Mouse (Mus musculus) MEL (cell line): ENCODE results near the gene 1700018F24Rik. TPM values are rescaled to one million over a fixed set of nuclear protein-coding genes. Genes with fewer than 3 reads are reported as not detected.

Experiments used
- polyA plus RNA-seq, 2 experiments: library from polyadenylated mRNA; stranded (reverse) in 1 of 2; unstranded in 1 of 2; fragments of >175 nt in 1 of 2; fragments of >200 nt in 1 of 2; gene quantifications; 2 replicates each; pipeline versions ENCODE4 v1.2.1 to v1.2.4; 2012; ENCODE audit warnings: low replicate concordance in 2 of 2, low read depth in 1 of 2; ENCODE audit not compliant: insufficient read length in 2 of 2, insufficient read depth in 1 of 2, missing spikeins in 1 of 2
- total RNA-seq: library from RNA; depleted of rRNA; stranded (reverse); fragments of 300-350 nt; gene quantifications from 2 replicates; pipeline ENCODE4 v1.2.3, GENCODE M21; 2012; rRNA removed

1700018F24Rik gene
- total and polyA plus RNA-seq, 3 experiments, result not detected

Other genes starting within 250 kb of the 1700018F24Rik start
- 3.9 and 4.0 TPM in 2 replicates for gene Smurf1, start 77.1 kb upstream of the 1700018F24Rik start, total RNA-seq
- gene Smurf1, start 77.1 kb upstream of the 1700018F24Rik start, polyA plus RNA-seq, result 10 to 100 TPM in 1 of 2 experiments, not detected in 1; 10.6 TPM
- gene Gm4871, start 10.2 kb upstream of the 1700018F24Rik start, total RNA-seq, result not detected in 2 replicates
- not detected for gene Gm4871, start 10.2 kb upstream of the 1700018F24Rik start, polyA plus RNA-seq
- 85.8 and 96.9 TPM in 2 replicates for gene Arpc1a, start 40.8 kb downstream of the 1700018F24Rik start, total RNA-seq
- gene Arpc1a, start 40.8 kb downstream of the 1700018F24Rik start, polyA plus RNA-seq, result 100 to 1,000 TPM; 187 to 306 TPM
- 0.35 and 2.5 TPM in 2 replicates for gene Kpna7, start 41.0 kb downstream of the 1700018F24Rik start, total RNA-seq
- 1 to 10 TPM in 1 of 2 experiments, not detected in 1; 2.2 TPM for gene Kpna7, start 41.0 kb downstream of the 1700018F24Rik start, polyA plus RNA-seq
- gene Arpc1b, start 71.2 kb downstream of the 1700018F24Rik start, total RNA-seq, result 432 and 582 TPM in 2 replicates
- gene Arpc1b, start 71.2 kb downstream of the 1700018F24Rik start, polyA plus RNA-seq, result 100 to 1,000 TPM; 143 to 708 TPM
- 104 and 106 TPM in 2 replicates for gene Pdap1, start 97.2 kb downstream of the 1700018F24Rik start, total RNA-seq
- gene Pdap1, start 97.2 kb downstream of the 1700018F24Rik start, polyA plus RNA-seq, result 100 to 1,000 TPM in 1 of 2 experiments, not detected in 1; 301 TPM
- gene Bud31, start 97.4 kb downstream of the 1700018F24Rik start, total RNA-seq, result 203 and 207 TPM in 2 replicates
- gene Bud31, start 97.4 kb downstream of the 1700018F24Rik start, polyA plus RNA-seq, result 100 to 1,000 TPM in 1 of 2 experiments, not detected in 1; 193 TPM
- gene Ptcd1, start 124.1 kb downstream of the 1700018F24Rik start, total RNA-seq, result 20.4 and 21.0 TPM in 2 replicates
- 10 to 100 TPM in 1 of 2 experiments, not detected in 1; 22.3 TPM for gene Ptcd1, start 124.1 kb downstream of the 1700018F24Rik start, polyA plus RNA-seq
- 72.0 and 75.3 TPM in 2 replicates for gene Cpsf4, start 124.2 kb downstream of the 1700018F24Rik start, total RNA-seq
- 10 to 100 TPM in 1 of 2 experiments, not detected in 1; 88.2 TPM for gene Cpsf4, start 124.2 kb downstream of the 1700018F24Rik start, polyA plus RNA-seq
- 493 and 517 TPM in 2 replicates for gene Atp5j2, start 149.1 kb downstream of the 1700018F24Rik start, total RNA-seq
- 100 to 1,000 TPM; 543 to 733 TPM for gene Atp5j2, start 149.1 kb downstream of the 1700018F24Rik start, polyA plus RNA-seq
- 6.7 and 7.1 TPM in 2 replicates for gene Zkscan14, start 158.9 kb downstream of the 1700018F24Rik start, total RNA-seq
- 1 to 10 TPM in 1 of 2 experiments, not detected in 1; 7.5 TPM for gene Zkscan14, start 158.9 kb downstream of the 1700018F24Rik start, polyA plus RNA-seq
- gene Zkscan5, start 161.6 kb downstream of the 1700018F24Rik start, total RNA-seq, result 7.8 and 8.7 TPM in 2 replicates
- gene Zkscan5, start 161.6 kb downstream of the 1700018F24Rik start, polyA plus RNA-seq, result 1 to 10 TPM in 1 of 2 experiments, not detected in 1; 9.8 TPM
- gene Zfp655, start 188.7 kb downstream of the 1700018F24Rik start, total RNA-seq, result 26.9 and 30.3 TPM in 2 replicates
- gene Zfp655, start 188.7 kb downstream of the 1700018F24Rik start, polyA plus RNA-seq, result 10 to 100 TPM; 25.2 to 35.3 TPM
- 13.9 and 15.1 TPM in 2 replicates for gene Zscan25, start 237.5 kb downstream of the 1700018F24Rik start, total RNA-seq
- gene Zscan25, start 237.5 kb downstream of the 1700018F24Rik start, polyA plus RNA-seq, result 10 to 100 TPM in 1 of 2 experiments, not detected in 1; 26.5 TPM